Mouse (Mus musculus) heart, adult 10 weeks (tissue): ENCODE results near the gene Xiap. TPM values are rescaled to one million over a fixed set of nuclear protein-coding genes. Genes with fewer than 3 reads are reported as not detected.

Source experiments
- polyA plus RNA-seq: library from polyadenylated mRNA; stranded (reverse); fragments of 350-450 nt; fragmentation: Illumina TruSeq; extraction: RNeasy Lipid Tissue Mini Kit (QIAGEN cat#74804); gene quantifications from one replicate; pipeline ENCODE4 v1.2.3, GENCODE M21; 2014; ENCODE audit warnings: low read depth, low replicate concordance

Xiap gene
- polyA plus RNA-seq, result 25.8 TPM

GRCm38 (mm10) chrX:42059282-42060068, at the start of gene Xiap:
Gene Xiap, plus strand, starts transcription at chrX:42059679.

GRCm38 (mm10) chrX:42148788-42149556, 89.5 kb downstream of the Xiap start, which contains the start of gene Stag2:
Gene Stag2, plus strand, starts transcription at chrX:42149317.

Other genes starting within 250 kb of the Xiap start
- gene Thoc2, start 139.0 kb upstream of the Xiap start, polyA plus RNA-seq, result 21.9 TPM
- gene Stag2, start 89.6 kb downstream of the Xiap start, polyA plus RNA-seq, result 23.0 TPM